Mouse (Mus musculus) limb, embryonic 10.5 days (tissue): ENCODE measurements at regions not wholly inside any gene's neighbourhood (a gene's known extent, or its start where the extent isn't known, plus 50 kb on each side); places are given as distances from the start of the nearest gene placed in this dataset.

Experiments used
- DNase-seq: peaks from one replicate; pipeline ENCODE4 v3.0.0-alpha.2; 2017; ENCODE audit warnings: low spot score
- H3K27ac ChIP-seq: fragments of 300-500 bp; sonication (generic); 2 replicates; pipeline ENCODE4 v1.5.1; 2016; ENCODE audit warnings: mild to moderate bottlenecking
- H3K27me3 ChIP-seq: fragments of 300-500 bp; sonication (generic); 2 replicates; pipeline ENCODE4 v1.6.1; 2016; ENCODE audit warnings: low read depth, mild to moderate bottlenecking; ENCODE audit not compliant: poor library complexity, severe bottlenecking
- H3K36me3 ChIP-seq: fragments of 300-500 bp; sonication (generic); 2 replicates; pipeline ENCODE4 v1.6.1; 2016; ENCODE audit warnings: mild to moderate bottlenecking, moderate library complexity
- H3K4me1 ChIP-seq: fragments of 300-500 bp; sonication (generic); 2 replicates; pipeline ENCODE4 v1.6.1; 2016
- H3K4me3 ChIP-seq: fragments of 300-500 bp; sonication (generic); 2 replicates; pipeline ENCODE4 v1.5.1; 2016; ENCODE audit warnings: mild to moderate bottlenecking, moderate library complexity
- H3K9me3 ChIP-seq: fragments of 300-500 bp; sonication (generic); replicated peaks from 2 replicates; pipeline ENCODE4 v1.6.1; 2016; ENCODE audit warnings: mild to moderate bottlenecking
- WGBS: fragments of 180-500 bp; shearing (Covaris S2); methylation state at CpG from one replicate; pipeline ENCODE4 v1.1.7; 2016; 5-methylcytosine and 5-hydroxymethylcytosine counted together

DNA sequence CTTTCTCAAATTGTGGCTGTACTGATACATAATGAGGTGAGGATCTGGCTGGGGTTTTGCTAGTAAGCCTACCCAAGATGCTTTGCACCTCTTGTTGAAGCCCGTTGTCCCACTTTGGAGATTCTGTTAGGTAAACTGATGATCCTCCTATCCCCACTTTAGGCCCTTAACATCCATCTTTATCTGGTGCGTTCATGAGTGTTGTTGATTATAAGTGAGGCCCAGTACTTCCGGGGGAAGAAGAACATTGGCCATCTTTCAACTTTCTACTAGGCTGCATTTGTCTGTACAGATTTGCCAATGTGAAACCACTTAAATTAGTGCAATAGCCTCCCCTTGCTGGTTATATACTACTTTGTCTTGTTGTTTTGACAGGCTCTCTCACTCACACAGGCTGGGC is 331.3 kb upstream of the Tmc3 start:
- Histone ChIP-seq H3K9me3 (no peaks in the 10 kb centered on the region), H3K27ac (no peak overlapping the region), H3K27me3 (no peaks in the 10 kb centered on the region), H3K4me1 (no peaks in the 10 kb centered on the region), H3K36me3 (no peaks in the 10 kb centered on the region), H3K4me3 (no peak overlapping the region)
- DNase-seq, result no peak
- 91% methylated on average over 3 of the region's 3 CpGs for WGBS

DNA sequence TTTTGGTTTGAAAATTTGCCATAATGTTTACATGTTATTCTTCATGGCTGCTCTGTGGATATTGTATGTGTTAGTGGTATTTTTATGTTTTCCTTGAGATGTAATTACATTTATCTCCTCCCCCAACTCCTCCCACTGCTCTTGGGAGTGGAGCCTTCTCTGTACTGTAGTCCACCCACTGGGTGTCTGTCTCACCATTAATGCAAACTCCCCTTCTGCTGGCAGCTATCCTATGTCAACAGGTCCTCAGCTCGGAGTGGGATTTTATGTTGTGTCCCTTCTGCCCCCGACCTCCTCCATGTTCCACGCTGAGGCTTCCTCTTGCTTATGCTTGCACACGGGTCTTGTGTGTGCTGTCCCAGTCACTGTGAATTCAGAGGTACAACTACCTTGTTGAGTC is 330.3 kb upstream of the Tmc3 start:
- Histone ChIP-seq H3K4me3 (no peak overlapping the region), H3K27ac (no peak overlapping the region), H3K9me3 (no peaks in the 10 kb centered on the region), H3K36me3 (no peaks in the 10 kb centered on the region), H3K4me1 (no peaks in the 10 kb centered on the region), H3K27me3 (no peaks in the 10 kb centered on the region)
- no peak for DNase-seq
- 98% methylated on average over 4 of the region's 4 CpGs for WGBS

DNA sequence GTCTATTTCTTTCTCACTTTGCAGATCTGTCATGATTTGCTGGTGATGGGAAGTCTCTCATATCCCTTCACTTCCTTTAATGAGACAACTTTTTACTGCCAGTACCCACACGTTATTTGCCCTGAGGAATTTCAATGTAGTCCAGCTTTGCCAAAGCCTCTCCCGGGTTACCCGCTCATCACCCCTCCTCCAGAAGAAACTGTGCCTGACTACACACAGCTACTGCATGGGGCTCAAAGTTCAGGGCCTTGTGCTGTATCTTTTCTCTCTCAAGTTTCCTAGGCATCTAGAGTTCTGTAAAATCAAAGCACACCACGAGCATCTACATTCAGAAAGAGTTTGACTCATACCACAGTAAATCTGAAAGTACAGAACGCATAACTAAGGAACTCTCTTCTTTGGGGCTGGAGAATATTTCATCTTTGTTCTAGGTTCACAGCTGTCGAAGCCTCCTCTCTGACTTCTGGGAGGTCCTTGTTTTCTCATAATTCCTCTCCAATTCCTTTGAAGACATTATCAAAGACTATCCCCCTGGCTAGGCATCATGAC is 328.4 kb upstream of the Tmc3 start:
- Histone ChIP-seq H3K27ac (no peak overlapping the region), H3K4me3 (no peak overlapping the region), H3K4me1 (no peaks in the 10 kb centered on the region), H3K27me3 (no peaks in the 10 kb centered on the region), H3K36me3 (no peaks in the 10 kb centered on the region), H3K9me3 (no peaks in the 10 kb centered on the region)
- DNase-seq, result no peak
- WGBS, result 82% methylated on average over 6 of the region's 6 CpGs

DNA sequence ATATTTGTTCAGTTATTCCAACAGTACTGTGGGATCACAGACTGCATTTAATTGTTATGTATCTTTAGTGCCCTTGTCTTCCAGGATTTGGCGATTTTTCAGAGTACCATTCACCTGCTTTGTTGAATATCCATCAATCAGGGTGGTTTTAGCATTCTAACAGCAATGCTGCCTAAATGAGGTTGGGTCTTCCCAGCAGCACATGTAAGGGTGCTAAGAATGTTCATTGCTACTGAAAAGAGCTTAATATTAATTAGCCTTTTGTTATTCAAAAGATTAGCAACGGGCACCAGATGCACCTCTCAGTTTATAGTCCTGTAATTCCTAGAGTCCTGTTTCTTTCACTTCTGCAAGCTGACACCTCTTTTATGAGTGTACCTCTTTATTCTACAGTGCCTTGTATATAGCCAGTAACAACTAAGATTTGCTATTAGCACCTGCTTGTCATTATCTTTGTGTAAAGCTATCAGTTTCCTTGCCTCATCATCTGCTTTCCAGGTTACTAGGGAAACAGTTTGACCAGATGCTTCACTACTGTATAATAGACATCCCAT is 326.3 kb upstream of the Tmc3 start:
- 70% methylated on average over 2 of the region's 2 CpGs for WGBS
- Histone ChIP-seq H3K36me3 (no peaks in the 10 kb centered on the region), H3K27ac (no peak overlapping the region), H3K27me3 (no peaks in the 10 kb centered on the region), H3K4me1 (no peaks in the 10 kb centered on the region), H3K4me3 (no peak overlapping the region), H3K9me3 (no peaks in the 10 kb centered on the region)
- DNase-seq, result no peak

DNA sequence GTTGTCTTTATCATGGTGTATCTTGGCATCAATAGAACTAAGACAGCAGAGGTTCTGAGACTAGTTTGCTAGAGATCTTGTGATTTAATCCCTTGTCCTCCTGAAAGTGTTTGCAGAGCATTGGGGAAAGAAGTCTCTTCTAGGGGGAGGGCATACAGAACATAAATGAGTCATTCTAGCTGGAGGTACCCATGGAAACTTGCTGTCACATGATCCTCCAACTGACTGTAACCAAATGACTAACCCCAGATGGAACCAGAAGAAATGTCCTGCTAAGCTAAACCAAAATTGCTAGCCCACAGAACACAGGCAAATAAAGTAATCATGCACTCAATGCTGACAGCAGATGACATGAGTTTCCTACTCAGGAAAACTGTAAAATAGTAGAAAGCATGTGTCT is 323.2 kb upstream of the Tmc3 start:
- Histone ChIP-seq H3K4me1 (no peaks in the 10 kb centered on the region), H3K27me3 (no peaks in the 10 kb centered on the region), H3K9me3 (no peaks in the 10 kb centered on the region), H3K27ac (no peak overlapping the region), H3K4me3 (no peak overlapping the region), H3K36me3 (no peaks in the 10 kb centered on the region)
- DNase-seq, result no peak

DNA sequence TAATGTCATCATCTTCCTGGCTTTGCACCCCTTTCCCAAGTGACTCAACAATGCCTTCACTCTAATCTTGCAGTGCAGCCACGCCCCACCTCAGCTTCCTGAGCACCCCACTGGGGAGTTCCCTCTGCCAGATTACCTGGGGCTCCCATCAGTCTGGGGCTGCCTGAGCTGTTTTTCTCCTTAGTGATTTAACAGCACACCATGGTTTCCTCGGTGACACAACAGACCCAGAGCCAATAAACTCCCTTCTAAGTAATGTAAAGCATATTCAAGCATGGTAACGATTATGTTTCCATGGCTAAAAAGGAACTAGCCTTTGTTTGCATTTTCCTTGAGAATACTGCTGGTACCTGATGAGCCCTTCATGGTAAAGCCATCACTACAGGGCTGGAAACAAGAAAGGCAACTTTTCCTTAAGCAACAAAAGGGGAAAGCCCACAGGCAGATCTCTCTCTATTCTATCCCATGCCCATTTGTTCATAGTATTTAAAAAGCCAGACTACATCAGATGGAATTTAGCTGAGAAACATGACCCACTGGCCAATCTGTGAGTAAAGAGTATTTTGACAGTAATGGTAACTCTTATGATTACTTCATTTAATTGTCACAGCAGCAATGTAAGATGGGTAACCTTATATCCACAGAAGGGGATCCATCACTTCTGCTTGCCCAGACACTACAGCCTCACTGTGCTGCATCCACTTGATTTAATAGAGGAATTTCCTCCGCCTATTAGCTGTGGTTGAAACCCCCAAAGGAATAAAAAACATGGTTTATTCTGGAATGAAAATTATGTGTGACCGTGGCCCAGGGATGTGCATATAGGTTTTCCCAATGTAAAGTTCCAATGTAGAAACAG is 294.6 kb upstream of the Tmc3 start:
- Histone ChIP-seq H3K4me3 (no peak overlapping the region), H3K27me3 (no peaks in the 10 kb centered on the region), H3K4me1 (peaks cover 9% of the 10 kb centered on the region), H3K36me3 (no peaks in the 10 kb centered on the region), H3K9me3 (no peaks in the 10 kb centered on the region), H3K27ac (peak overlapping the region; percentile 70)
- WGBS, result 47% methylated on average over 5 of the region's 5 CpGs
- peak; percentile 41 for DNase-seq

DNA sequence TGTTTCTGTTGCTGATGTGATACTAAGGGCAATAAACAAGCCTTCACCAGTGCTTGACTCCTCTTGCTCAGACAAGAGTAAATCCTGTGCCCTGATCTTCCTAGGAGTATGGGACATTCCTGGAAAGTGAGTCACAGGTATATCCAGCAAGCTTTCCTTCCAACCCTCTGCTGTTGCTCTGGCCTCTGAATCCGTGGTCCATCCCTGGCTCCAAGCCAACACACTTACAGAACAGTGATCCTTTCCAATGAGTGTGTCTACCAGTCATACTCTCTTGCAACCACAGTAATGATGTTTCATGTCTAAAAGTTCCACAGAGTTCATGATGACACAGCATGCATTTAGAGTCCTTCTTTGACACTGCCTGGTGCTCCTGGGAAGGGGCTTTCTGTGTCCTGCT is 277.6 kb upstream of the Tmc3 start:
- Histone ChIP-seq H3K4me1 (no peaks in the 10 kb centered on the region), H3K4me3 (no peak overlapping the region), H3K36me3 (no peaks in the 10 kb centered on the region), H3K27me3 (no peaks in the 10 kb centered on the region), H3K27ac (no peak overlapping the region), H3K9me3 (no peaks in the 10 kb centered on the region)
- 78% methylated on average over 1 of the region's 1 CpGs for WGBS
- no peak for DNase-seq

DNA sequence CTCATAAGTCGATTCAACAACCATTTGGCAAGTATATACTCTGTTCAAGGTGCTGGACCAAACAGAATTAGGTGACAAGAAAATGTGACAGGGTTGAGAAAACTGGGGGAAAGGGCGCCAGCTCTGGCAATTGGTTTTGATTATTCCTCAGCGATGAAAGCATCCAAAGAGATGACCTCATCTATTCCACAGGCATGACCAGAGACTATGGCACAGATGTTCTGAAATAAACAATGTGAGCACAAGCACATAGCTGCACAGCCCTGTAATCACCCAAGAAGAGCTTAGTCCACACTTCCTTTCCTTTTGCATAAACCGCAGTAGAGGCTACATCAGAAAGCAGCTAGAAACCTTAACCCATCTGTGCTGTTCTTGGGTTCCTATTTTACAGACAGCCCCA is 272.6 kb upstream of the Tmc3 start:
- Histone ChIP-seq H3K4me1 (peaks cover 4% of the 10 kb centered on the region; the same call in 1 of the 2 replicates), H3K9me3 (no peaks in the 10 kb centered on the region), H3K27me3 (no peaks in the 10 kb centered on the region), H3K4me3 (no peak overlapping the region), H3K36me3 (no peaks in the 10 kb centered on the region), H3K27ac (no peak overlapping the region)
- 72% methylated on average over 4 of the region's 4 CpGs for WGBS
- no peak for DNase-seq

DNA sequence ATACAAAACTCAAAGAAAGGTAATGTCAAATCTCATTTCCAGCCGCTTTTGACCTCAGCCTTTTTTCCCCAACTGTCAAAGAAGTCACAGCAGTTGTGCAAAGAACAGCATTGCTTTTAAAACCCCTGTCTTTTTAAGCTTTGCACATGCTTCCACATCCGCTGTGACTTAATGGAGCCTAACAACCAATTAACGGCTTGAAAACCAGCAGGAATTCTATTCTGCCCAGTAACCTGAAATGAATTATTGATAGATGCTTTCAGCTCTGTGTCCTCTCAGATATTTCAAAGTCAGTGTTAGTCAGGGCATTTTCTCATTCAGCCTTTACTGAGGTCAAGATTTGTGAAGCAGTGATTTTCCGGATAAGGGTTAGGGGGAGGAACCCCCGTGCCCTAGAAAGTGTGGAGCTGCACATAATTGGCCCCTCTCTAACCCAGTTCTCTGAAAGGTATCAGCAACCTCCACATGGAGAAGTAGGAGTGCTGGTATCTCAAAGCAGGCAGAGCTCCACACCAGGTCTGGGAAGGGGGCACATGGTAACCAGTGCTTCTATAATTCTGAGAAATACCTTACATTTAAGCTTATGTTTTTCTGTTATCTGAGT is 254.8 kb upstream of the Tmc3 start:
- peak overlapping the region; percentile 30; the same call in 1 of the 2 replicates for H3K27ac ChIP-seq
- no peak overlapping the region for H3K4me3 ChIP-seq
- WGBS, result 68% methylated on average over 5 of the region's 5 CpGs
- peaks cover 10% of the 10 kb centered on the region for H3K4me1 ChIP-seq
- H3K36me3 ChIP-seq, result no peaks in the 10 kb centered on the region
- no peaks in the 10 kb centered on the region for H3K27me3 ChIP-seq
- DNase-seq, result no peak
- no peaks in the 10 kb centered on the region for H3K9me3 ChIP-seq

DNA sequence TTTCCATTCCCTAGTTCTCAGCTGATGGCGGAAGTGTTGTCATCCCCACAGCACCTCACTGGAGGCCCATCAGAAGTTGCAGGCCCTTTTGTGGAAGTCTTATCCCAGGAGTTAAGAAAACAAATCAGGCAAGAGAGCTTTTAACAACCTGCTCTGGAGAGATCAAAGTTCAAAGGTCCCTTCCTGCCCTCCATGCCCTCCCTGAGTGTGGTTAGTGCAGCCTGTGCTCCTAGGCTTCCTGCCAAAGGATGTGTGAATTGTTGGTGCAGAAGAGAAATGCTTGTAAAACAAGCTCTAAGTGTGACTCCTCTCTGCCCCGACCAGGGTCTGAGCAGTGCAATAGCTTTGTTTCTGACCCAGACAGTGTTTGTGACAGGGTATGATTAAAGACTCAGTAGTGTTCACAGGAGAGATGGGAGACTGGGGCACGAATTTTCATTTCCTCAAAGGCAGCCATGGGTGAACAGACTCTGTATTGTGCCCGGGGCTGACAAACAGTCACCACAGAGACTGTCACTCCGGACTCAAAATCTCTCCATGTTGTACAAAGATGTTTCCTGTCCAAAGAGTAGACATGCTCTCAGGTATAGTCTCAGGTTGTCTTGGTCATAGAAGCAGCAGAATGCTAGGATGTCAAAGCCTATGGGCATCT is 237.5 kb upstream of the Tmc3 start:
- WGBS, result 59% methylated on average over 5 of the region's 5 CpGs
- DNase-seq, result no peak
- peak overlapping the region; percentile 23; the same call in 1 of the 2 replicates for H3K27ac ChIP-seq
- H3K4me3 ChIP-seq, result no peak overlapping the region
- H3K27me3 ChIP-seq, result no peaks in the 10 kb centered on the region
- H3K9me3 ChIP-seq, result no peaks in the 10 kb centered on the region
- peaks cover 5% of the 10 kb centered on the region; the same call in 1 of the 2 replicates for H3K4me1 ChIP-seq
- no peaks in the 10 kb centered on the region for H3K36me3 ChIP-seq

DNA sequence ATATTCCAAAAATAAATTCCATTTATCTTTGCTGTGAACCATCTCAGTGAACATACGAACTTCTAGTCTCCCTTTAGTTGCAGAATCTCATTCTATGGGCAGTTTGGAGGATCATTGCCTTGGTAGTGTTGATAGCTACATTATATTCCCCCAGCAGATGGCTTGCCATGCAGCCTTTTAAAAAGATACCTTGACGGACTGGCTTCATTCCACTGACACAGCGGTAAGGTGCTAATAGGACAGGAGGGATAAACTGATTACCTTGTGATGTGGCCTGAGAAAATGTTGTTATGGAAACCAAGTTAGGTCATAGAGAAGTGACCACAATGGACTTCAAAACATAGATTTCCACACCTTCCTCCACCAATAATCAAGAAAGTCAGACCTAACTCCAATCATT is 215.5 kb upstream of the Tmc3 start:
- Histone ChIP-seq H3K36me3 (no peaks in the 10 kb centered on the region), H3K27me3 (no peaks in the 10 kb centered on the region), H3K27ac (no peak overlapping the region), H3K4me3 (no peak overlapping the region), H3K9me3 (no peaks in the 10 kb centered on the region), H3K4me1 (no peaks in the 10 kb centered on the region)
- no peak for DNase-seq
- 84% methylated on average over 3 of the region's 3 CpGs for WGBS

DNA sequence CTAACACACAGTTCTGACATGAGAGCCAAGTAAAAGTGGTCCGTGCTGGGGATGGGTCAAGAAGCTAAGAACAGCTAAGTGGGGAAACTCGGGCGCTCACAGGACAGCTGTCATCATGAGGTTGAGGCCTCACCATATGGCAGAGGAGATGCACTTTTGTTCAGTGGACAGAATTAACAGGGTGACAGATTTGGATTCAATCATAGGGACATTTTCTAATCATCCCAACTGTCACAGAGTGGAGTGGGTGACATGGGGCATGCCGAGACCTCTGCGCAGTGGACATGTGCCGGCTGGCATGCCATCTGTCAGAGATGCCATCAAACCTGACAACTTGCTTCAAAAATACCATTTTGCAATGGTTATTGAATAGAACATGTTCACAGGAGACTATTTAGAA is 215.1 kb upstream of the Tmc3 start:
- Histone ChIP-seq H3K27me3 (no peaks in the 10 kb centered on the region), H3K4me1 (no peaks in the 10 kb centered on the region), H3K9me3 (no peaks in the 10 kb centered on the region), H3K4me3 (no peak overlapping the region), H3K36me3 (no peaks in the 10 kb centered on the region), H3K27ac (no peak overlapping the region)
- DNase-seq, result no peak
- 93% methylated on average over 6 of the region's 6 CpGs for WGBS

DNA sequence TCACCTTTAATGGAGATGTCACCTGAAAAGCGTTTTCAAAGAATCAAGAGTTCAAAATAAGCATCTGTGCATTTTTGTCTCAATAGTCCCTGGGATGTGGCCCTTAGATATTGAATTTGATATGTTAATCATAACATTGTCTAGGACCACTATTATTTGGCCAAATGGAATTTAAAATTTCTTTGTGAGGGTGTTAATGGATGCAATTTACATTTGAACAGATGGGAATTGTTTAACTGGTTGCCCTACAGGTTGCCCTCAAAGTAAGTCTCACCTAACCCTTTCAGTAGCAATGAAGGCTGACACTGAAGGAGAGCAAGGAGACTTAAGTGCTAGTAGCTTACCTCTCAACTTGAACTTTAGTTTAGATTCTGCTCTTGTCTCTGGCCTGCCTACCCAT is 207.9 kb upstream of the Tmc3 start:
- H3K4me1 ChIP-seq, result no peaks in the 10 kb centered on the region
- H3K4me3 ChIP-seq, result no peak overlapping the region
- no peak for DNase-seq
- no peaks in the 10 kb centered on the region for H3K36me3 ChIP-seq
- H3K27me3 ChIP-seq, result no peaks in the 10 kb centered on the region
- H3K9me3 ChIP-seq, result no peaks in the 10 kb centered on the region
- WGBS, result 60% methylated on average over 1 of the region's 1 CpGs
- no peak overlapping the region for H3K27ac ChIP-seq
